In the genomic region with DNA sequence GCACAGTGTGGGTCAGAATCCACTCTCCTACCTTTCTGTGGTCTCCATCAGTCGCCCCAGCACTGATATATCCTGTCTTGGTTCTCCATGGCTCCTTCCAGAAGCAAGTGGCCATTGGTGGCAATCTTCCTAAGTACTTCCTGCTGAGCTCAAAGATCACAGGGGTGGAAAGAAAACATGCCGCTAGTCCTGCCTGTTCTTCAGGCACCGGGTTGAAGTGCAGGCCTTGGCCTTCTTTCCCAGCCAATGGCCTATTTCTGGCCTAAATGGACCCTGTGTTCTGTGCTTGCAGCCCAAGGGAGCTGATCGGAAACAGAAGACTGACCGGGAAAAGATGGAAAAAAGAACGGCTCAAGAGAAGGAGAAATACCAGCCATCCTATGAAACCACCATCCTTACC, we compare ENCODE assay signal across 27 mouse cellular contexts. TPM values are rescaled to one million over a fixed set of nuclear protein-coding genes. Genes with fewer than 3 reads are reported as not detected.
A peak's percentile ranks its signal among the peaks of the same experiment; 100 is the strongest.
DNase-seq lines count a peak whose midpoint lies in the region; ATAC-seq and TF ChIP-seq lines count a peak whose summit lies in the region.
"Had no signal": no experiment of that assay in that cellular context is flagged by ENCODE, and none has a peak within 500 bp of the region (broad histone marks: within the 10 kb centered on the region; RNA-seq: fewer than 3 reads in every experiment).

No protein-coding gene starts in this region.

- no peak for TF ChIP-seq POLR2A in kidney, adult 2 months (IDR thresholded peaks at IDR 0.05; ENCODE audit: low read depth, low read length)

- WGBS in kidney, adult 2 months: 41% methylated on average over 6 of the region's 6 CpGs
- 74% methylated on average over 6 of the region's 6 CpGs for whole genome bisulfite sequencing in kidney, embryonic 15.5 days
- WGBS in kidney, embryonic 14.5 days: 74% methylated on average over 6 of the region's 6 CpGs
- 78% methylated on average over 6 of the region's 6 CpGs for WGBS in intestine, embryonic 16.5 days

- peaks cover 27% of the 10 kb centered on the region for H3K4me1 ChIP-seq in kidney, adult 2 months (ENCODE audit: control insufficient read depth, insufficient read depth, low read length)
- H3K4me1 ChIP-seq in kidney, embryonic 15.5 days: peaks cover 18% of the 10 kb centered on the region
- H3K4me1 ChIP-seq in kidney, embryonic 14.5 days (ENCODE audit: control insufficient read depth, insufficient read depth, low read length): 0 out of 2 replicates have a peak, but pooled peaks cover 3% of the 10 kb centered on the region
- H3K4me1 ChIP-seq in intestine, embryonic 16.5 days (ENCODE audit: control insufficient read depth, insufficient read depth, low read length): peaks cover 9% of the 10 kb centered on the region
- H3K4me1 ChIP-seq: forebrain, embryonic 10.5 days; forebrain, embryonic 13.5 days; hindbrain, embryonic 10.5 days; hindbrain, embryonic 13.5 days had no signal

- H3K27ac ChIP-seq in kidney, adult 2 months (ENCODE audit: insufficient read depth, low read depth, low read length): peak overlapping the region; percentile 21; the same call in 1 of the 2 replicates
- 0 out of 2 replicates have a peak overlapping the region, but pooled peaks have one; percentile 23 for H3K27ac ChIP-seq in kidney, embryonic 15.5 days
- H3K27ac ChIP-seq in kidney, embryonic 14.5 days (ENCODE audit: low read depth, low read length): no peak overlapping the region
- H3K27ac ChIP-seq in intestine, embryonic 16.5 days (ENCODE audit: low read length): no peak overlapping the region
- H3K27ac ChIP-seq: forebrain, embryonic 10.5 days; forebrain, embryonic 13.5 days; heart, embryonic 15.5 days; hindbrain, embryonic 10.5 days; hindbrain, embryonic 13.5 days had no signal

- H3K27me3 ChIP-seq in kidney, adult 2 months (replicated peaks; ENCODE audit: control insufficient read depth, insufficient read depth, low read length): no peaks in the 10 kb centered on the region
- H3K27me3 ChIP-seq in kidney, embryonic 15.5 days: no peaks in the 10 kb centered on the region
- no peaks in the 10 kb centered on the region for H3K27me3 ChIP-seq in kidney, embryonic 14.5 days (ENCODE audit: control insufficient read depth, insufficient read depth, low read length)
- no peaks in the 10 kb centered on the region for H3K27me3 ChIP-seq in intestine, embryonic 16.5 days (replicated peaks; ENCODE audit: control insufficient read depth, insufficient read depth, low read length)
- H3K27me3 ChIP-seq: CH12.LX; forebrain, embryonic 13.5 days; heart, embryonic 12.5 days; heart, embryonic 15.5 days; hindbrain, embryonic 13.5 days; Patski had no signal

- no peaks in the 10 kb centered on the region for H3K9me3 ChIP-seq in kidney, embryonic 15.5 days (replicated peaks)
- H3K9me3 ChIP-seq in kidney, embryonic 14.5 days (ENCODE audit: control insufficient read depth, low read length): no peaks in the 10 kb centered on the region
- no peaks in the 10 kb centered on the region for H3K9me3 ChIP-seq in intestine, embryonic 16.5 days (ENCODE audit: control insufficient read depth, low read length)
- H3K9me3 ChIP-seq: forebrain, embryonic 10.5 days; forebrain, embryonic 13.5 days; G1E; heart, embryonic 12.5 days; heart, embryonic 15.5 days; hindbrain, embryonic 10.5 days; hindbrain, embryonic 13.5 days had no signal

- no peak overlapping the region for H3K4me3 ChIP-seq in kidney, adult 2 months (ENCODE audit: insufficient read depth, low read depth, low read length)
- H3K4me3 ChIP-seq in kidney, embryonic 15.5 days (replicated peaks): no peak overlapping the region
- no peak overlapping the region for H3K4me3 ChIP-seq in kidney, embryonic 14.5 days (ENCODE audit: low read length)
- H3K4me3 ChIP-seq in intestine, embryonic 16.5 days (ENCODE audit: low read length): no peak overlapping the region
- H3K4me3 ChIP-seq: forebrain, embryonic 10.5 days; forebrain, embryonic 13.5 days; heart, embryonic 12.5 days; heart, embryonic 15.5 days; hindbrain, embryonic 10.5 days; hindbrain, embryonic 13.5 days had no signal

- TF ChIP-seq CTCF in kidney, adult 2 months (conservative IDR thresholded peaks at IDR 0.05; ENCODE audit: insufficient read depth, insufficient read length, low read depth, low read length): no peak

- H3K36me3 ChIP-seq in kidney, adult 2 months (ENCODE audit: control insufficient read depth, insufficient read depth, low read length): peaks cover 7% of the 10 kb centered on the region; the same call in 1 of the 2 replicates
- peaks cover 16% of the 10 kb centered on the region for H3K36me3 ChIP-seq in kidney, embryonic 15.5 days
- H3K36me3 ChIP-seq in kidney, embryonic 14.5 days (ENCODE audit: control insufficient read depth, insufficient read depth, low read length): no peaks in the 10 kb centered on the region; the same call in 1 of the 2 replicates
- H3K36me3 ChIP-seq in intestine, embryonic 16.5 days (ENCODE audit: control insufficient read depth, insufficient read depth, low read length): no peaks in the 10 kb centered on the region
- H3K36me3 ChIP-seq: forebrain, embryonic 10.5 days; G1E; heart, embryonic 12.5 days; heart, embryonic 15.5 days; hindbrain, embryonic 10.5 days; hindbrain, embryonic 13.5 days had no signal

- H3K4me2 ChIP-seq in kidney, embryonic 15.5 days: no peak overlapping the region
- H3K4me2 ChIP-seq in kidney, embryonic 14.5 days (replicated peaks; ENCODE audit: low read depth, low read length): no peak overlapping the region
- H3K4me2 ChIP-seq in intestine, embryonic 16.5 days (ENCODE audit: low read depth, low read length): no peak overlapping the region
- H3K4me2 ChIP-seq: forebrain, embryonic 13.5 days; heart, embryonic 12.5 days; heart, embryonic 15.5 days; hindbrain, embryonic 13.5 days had no signal

- no peak for ATAC-seq in kidney, embryonic 15.5 days (replicated peaks; ENCODE audit: low FRiP score)
- no peak for ATAC-seq in kidney, embryonic 14.5 days (ENCODE audit: low FRiP score, low TSS enrichment)
- ATAC-seq in intestine, embryonic 16.5 days: no peak
- ATAC-seq: forebrain, embryonic 13.5 days; forebrain, embryonic 16.5 days; Patski had no signal

- DNase-seq in kidney, adult 2 months: peak; percentile 61
- no peak for DNase-seq in kidney, postnatal 4 days
- peak; percentile 39 to 42 for DNase-seq in kidney, postnatal 36 days
- DNase-seq in kidney, postnatal 14 days: no peak
- DNase-seq: adrenal gland, postnatal 10 days; adrenal gland, postnatal 36 days; B cell, adult 2 months; cerebellum, adult 18-20 months; cerebellum, adult 9-10 months; cerebellum, postnatal 14 days; gastrocnemius, postnatal 10 days; gastrocnemius, postnatal 36 days; heart, postnatal 10 days; heart, postnatal 36 days had no signal

- no peak overlapping the region for H3K9ac ChIP-seq in kidney, embryonic 15.5 days
- H3K9ac ChIP-seq in kidney, embryonic 14.5 days (ENCODE audit: low read depth, low read length): no peak overlapping the region
- no peak overlapping the region for H3K9ac ChIP-seq in intestine, embryonic 16.5 days (ENCODE audit: low read depth, low read length)
- H3K9ac ChIP-seq: forebrain, embryonic 13.5 days; heart, embryonic 12.5 days; heart, embryonic 15.5 days; hindbrain, embryonic 13.5 days had no signal

RNA-seq across cellular contexts. Expression of gene Tfcp2l1, which starts 31.0 kb away (rescaled TPM):
- 70.5 and 77.3 TPM in 2 replicates for polyA plus RNA-seq in kidney, adult 2 months (2012; rRNA removed)
- polyA plus RNA-seq in kidney, embryonic 15.5 days (2015; fragmentation: Nextera tagmentation; extraction: Ambion mirVana): 25.0 and 26.9 TPM in 2 replicates
- polyA plus RNA-seq in kidney, embryonic 14.5 days (2014; fragmentation: Nextera tagmentation; extraction: Ambion mirVana): 21.2 and 33.0 TPM in 2 replicates
- 3.1 and 4.0 TPM in 2 replicates for polyA plus RNA-seq in intestine, embryonic 16.5 days (2015; fragmentation: Nextera tagmentation; extraction: Ambion mirVana)
- polyA plus RNA-seq: G1E had no signal

Comparison
In these comparisons a context has a peak if more than half of its experiments do, and no peak if none do; other contexts are left out.
1. DNase-seq: peak in kidney, adult 2 months (single experiment) and kidney, postnatal 36 days (2 of 2); none in kidney, postnatal 4 days (0 of 2) and kidney, postnatal 14 days (single experiment).
2. H3K27ac ChIP-seq: peak in kidney, adult 2 months (single experiment) and kidney, embryonic 15.5 days (single experiment); none in kidney, embryonic 14.5 days (single experiment) and intestine, embryonic 16.5 days (single experiment).